Mouse (Mus musculus): Measurements from ENCODE around the gene Nans. TPM values are rescaled to one million over a fixed set of nuclear protein-coding genes. Genes with fewer than 3 reads are reported as not detected.

The Nans gene
- polyA plus RNA-seq, 1 experiment: 20.6 TPM

- no peak for DNase-seq (ENCODE audit: extremely low spot score in 1 of 2, low spot score in 1 of 2)
Measured at GRCm38 (mm10) chr4:46529722-46530121, 40.7 kb downstream of the Nans start.

- no peak for DNase-seq (ENCODE audit: extremely low spot score in 1 of 2, low spot score in 1 of 2)
Measured at GRCm38 (mm10) chr4:46532511-46532910, 43.5 kb downstream of the Nans start.

GRCm38 (mm10) chr4:46532926-46533325, 43.9 kb downstream of the Nans start:
- DNase-seq (ENCODE audit: extremely low spot score in 1 of 2, low spot score in 1 of 2): no peak

GRCm38 (mm10) chr4:46533934-46534720, 45.1 kb downstream of the Nans start:
- no peak for DNase-seq (ENCODE audit: extremely low spot score in 1 of 2, low spot score in 1 of 2)

- DNase-seq (ENCODE audit: extremely low spot score in 1 of 2, low spot score in 1 of 2): no peak
Measured at GRCm38 (mm10) chr4:46535094-46535830, 46.2 kb downstream of the Nans start.

GRCm38 (mm10) chr4:46535840-46536361, 46.9 kb downstream of the Nans start, which contains the start of gene Trim14:
TSS of gene Trim14 (minus strand) at chr4:46536141.
- DNase-seq (ENCODE audit: extremely low spot score in 1 of 2, low spot score in 1 of 2): no peak

GRCm38 (mm10) chr4:46539167-46539566, 50.1 kb downstream of the Nans start:
- no peak for DNase-seq (ENCODE audit: extremely low spot score in 1 of 2, low spot score in 1 of 2)

- DNase-seq (ENCODE audit: extremely low spot score in 1 of 2, low spot score in 1 of 2): no peak
Measured at GRCm38 (mm10) chr4:46541707-46542106, 52.7 kb downstream of the Nans start.

GRCm38 (mm10) chr4:46543366-46544050, 54.5 kb downstream of the Nans start:
- DNase-seq (ENCODE audit: extremely low spot score in 1 of 2, low spot score in 1 of 2): no peak

GRCm38 (mm10) chr4:46544313-46544712, 55.3 kb downstream of the Nans start:
- no peak for DNase-seq (ENCODE audit: extremely low spot score in 1 of 2, low spot score in 1 of 2)

- DNase-seq (ENCODE audit: extremely low spot score in 1 of 2, low spot score in 1 of 2): no peak
Measured at GRCm38 (mm10) chr4:46545498-46545897, 56.5 kb downstream of the Nans start.

- DNase-seq (ENCODE audit: extremely low spot score in 1 of 2, low spot score in 1 of 2): no peak
Measured at GRCm38 (mm10) chr4:46546709-46547108, 57.7 kb downstream of the Nans start.

GRCm38 (mm10) chr4:46549979-46550378, 60.9 kb downstream of the Nans start:
- DNase-seq (ENCODE audit: extremely low spot score in 1 of 2, low spot score in 1 of 2): peak in 1 of 2 experiments; percentile 21

- no peak for DNase-seq (ENCODE audit: extremely low spot score in 1 of 2, low spot score in 1 of 2)
Measured at GRCm38 (mm10) chr4:46550406-46550805, 61.4 kb downstream of the Nans start.

Other genes with a start within 250 kb of the Nans start
- not detected in 2 replicates for gene Foxe1, start 145.6 kb upstream of the Nans start, polyA plus RNA-seq (2012; rRNA removed)
- gene Trmo, start 99.8 kb upstream of the Nans start, polyA plus RNA-seq (2012; rRNA removed): 5.3 and 6.6 TPM in 2 replicates
- gene Hemgn, start 75.7 kb upstream of the Nans start, polyA plus RNA-seq (2012; rRNA removed): 0.06 and 0.12 TPM in 2 replicates
- gene Anp32b, start 38.3 kb upstream of the Nans start, polyA plus RNA-seq (2012; rRNA removed): 57.1 and 58.3 TPM in 2 replicates
- 1.00 and 1.1 TPM in 2 replicates for gene Trim14, start 46.9 kb downstream of the Nans start, polyA plus RNA-seq (2012; rRNA removed)
- 13.3 and 15.2 TPM in 2 replicates for gene Coro2a, start 113.0 kb downstream of the Nans start, polyA plus RNA-seq (2012; rRNA removed)
- 3.0 and 4.2 TPM in 2 replicates for gene Tbc1d2, start 161.0 kb downstream of the Nans start, polyA plus RNA-seq (2012; rRNA removed)

All from frontal cortex, adult 2 months (tissue).